Mouse (Mus musculus): ENCODE results near the gene Tenm4. TPM values are rescaled to one million over a fixed set of nuclear protein-coding genes. Genes with fewer than 3 reads are reported as not detected.

Tenm4 gene
- polyA plus RNA-seq, 1 experiment from 2014 or later = 2.3 TPM

- no peaks in the 10 kb centered on the region for H3K4me1 ChIP-seq
- H3K36me3 ChIP-seq = no peaks in the 10 kb centered on the region
- H3K4me3 ChIP-seq = no peak overlapping the region
- ATAC-seq = no peak
- WGBS (ENCODE audit: insufficient replicate concordance) = 64% methylated on average over 6 of the region's 6 CpGs
- no peaks in the 10 kb centered on the region for H3K27me3 ChIP-seq (replicated peaks)
- no peak overlapping the region for H3K9ac ChIP-seq
- no peaks in the 10 kb centered on the region for H3K9me3 ChIP-seq (replicated peaks)
- no peak overlapping the region for H3K27ac ChIP-seq
- H3K4me2 ChIP-seq = no peak overlapping the region
Measured at GRCm38 (mm10) chr7:96438392-96438791, 267.3 kb downstream of the Tenm4 start.

GRCm38 (mm10) chr7:96440161-96440707 is 269.2 kb downstream of the Tenm4 start:
- no peak for ATAC-seq
- no peak overlapping the region for H3K9ac ChIP-seq

DNA sequence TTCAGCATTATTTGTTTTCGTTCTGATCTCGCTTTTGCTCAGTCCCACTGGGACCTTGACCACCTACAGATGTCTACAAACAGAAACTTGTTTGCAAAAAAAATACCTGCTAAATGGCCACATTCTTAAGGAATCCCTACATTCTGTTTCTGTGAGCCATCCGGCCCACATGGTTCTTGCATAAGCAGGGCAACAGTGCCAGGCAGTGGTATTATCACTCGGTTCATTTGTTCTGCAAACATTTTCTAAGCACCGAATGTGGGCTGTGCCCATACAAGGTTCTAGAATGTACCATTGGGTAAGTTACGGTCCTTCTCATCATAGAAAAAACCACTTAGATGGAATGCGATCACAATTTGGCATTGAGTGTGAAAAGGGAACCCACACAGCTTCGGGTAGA is 274.7 kb downstream of the Tenm4 start:
- Histone ChIP-seq H3K9ac (no peak overlapping the region), H3K9me3 (replicated peaks) (no peaks in the 10 kb centered on the region), H3K27ac (no peak overlapping the region), H3K36me3 (no peaks in the 10 kb centered on the region), H3K4me1 (no peaks in the 10 kb centered on the region), H3K4me2 (no peak overlapping the region), H3K4me3 (no peak overlapping the region), H3K27me3 (replicated peaks) (no peaks in the 10 kb centered on the region)
- 70% methylated on average over 8 of the region's 8 CpGs for WGBS (ENCODE audit: insufficient replicate concordance)
- no peak for ATAC-seq

More at GRCm38 (mm10) chr7:96440161-96440707, 269.2 kb downstream of the Tenm4 start:
- Histone ChIP-seq H3K27me3 (replicated peaks) (no peaks in the 10 kb centered on the region), H3K4me2 (no peak overlapping the region), H3K4me1 (no peaks in the 10 kb centered on the region), H3K4me3 (no peak overlapping the region), H3K36me3 (no peaks in the 10 kb centered on the region), H3K27ac (no peak overlapping the region), H3K9me3 (replicated peaks) (no peaks in the 10 kb centered on the region)

- Histone ChIP-seq H3K36me3 (no peaks in the 10 kb centered on the region), H3K27me3 (replicated peaks) (no peaks in the 10 kb centered on the region), H3K4me1 (no peaks in the 10 kb centered on the region), H3K27ac (no peak overlapping the region), H3K9me3 (replicated peaks) (no peaks in the 10 kb centered on the region), H3K9ac (no peak overlapping the region), H3K4me3 (no peak overlapping the region), H3K4me2 (no peak overlapping the region)
- WGBS (ENCODE audit: insufficient replicate concordance) = 60% methylated on average over 12 of the region's 12 CpGs
- no peak for ATAC-seq
Measured at GRCm38 (mm10) chr7:96447806-96448397, 276.9 kb downstream of the Tenm4 start.

DNA sequence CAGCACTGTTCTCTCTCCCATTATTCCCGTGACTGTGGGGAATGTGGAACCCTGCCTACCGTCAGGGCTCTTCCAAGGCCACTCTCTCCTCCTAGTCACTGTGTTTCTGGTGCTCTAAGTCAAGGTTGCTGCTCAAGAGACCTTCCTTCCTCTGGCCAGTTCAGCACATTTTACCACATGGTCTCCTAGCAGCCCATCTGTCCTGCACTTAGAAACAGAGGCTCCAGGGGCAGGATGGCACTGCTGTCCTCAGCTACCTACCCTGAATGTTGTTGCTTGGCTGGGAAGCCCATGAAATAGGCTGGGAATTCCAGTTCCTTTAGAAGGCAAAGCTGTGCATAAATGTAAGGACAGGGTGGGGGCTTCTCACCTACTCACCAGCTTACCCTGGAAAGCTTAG is 284.9 kb downstream of the Tenm4 start:
- no peak for ATAC-seq
- 41% methylated on average over 2 of the region's 2 CpGs for WGBS (ENCODE audit: insufficient replicate concordance)
- no peak overlapping the region for H3K27ac ChIP-seq

DNA sequence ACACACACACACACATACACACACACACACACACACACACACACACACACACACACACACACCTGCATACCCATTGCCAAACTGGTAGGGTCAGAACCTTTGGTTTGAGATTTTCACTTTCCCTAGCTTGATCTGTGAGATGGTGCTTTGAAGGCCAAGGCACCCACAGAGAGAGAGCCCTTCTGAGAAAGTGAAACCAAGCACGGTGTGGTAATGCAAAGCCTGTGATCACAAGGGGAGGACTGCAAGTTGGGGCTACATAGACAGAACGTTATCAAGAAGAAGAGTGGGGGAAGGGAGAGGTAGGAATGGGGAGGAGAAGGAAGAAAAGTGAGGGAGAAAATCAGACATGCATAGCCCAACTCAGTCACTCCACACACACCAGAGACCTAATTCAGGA is 285.6 kb downstream of the Tenm4 start:
- Histone ChIP-seq H3K9me3 (replicated peaks) (no peaks in the 10 kb centered on the region), H3K27ac (no peak overlapping the region), H3K4me1 (no peaks in the 10 kb centered on the region), H3K36me3 (no peaks in the 10 kb centered on the region), H3K4me3 (no peak overlapping the region), H3K27me3 (replicated peaks) (no peaks in the 10 kb centered on the region), H3K4me2 (no peak overlapping the region), H3K9ac (no peak overlapping the region)
- WGBS (ENCODE audit: insufficient replicate concordance) = 33% methylated on average over 2 of the region's 2 CpGs
- no peak for ATAC-seq

More for the DNA sequence above, 284.9 kb downstream of the Tenm4 start:
- Histone ChIP-seq H3K9ac (no peak overlapping the region), H3K36me3 (no peaks in the 10 kb centered on the region), H3K27me3 (replicated peaks) (no peaks in the 10 kb centered on the region), H3K9me3 (replicated peaks) (no peaks in the 10 kb centered on the region), H3K4me2 (no peak overlapping the region), H3K4me1 (no peaks in the 10 kb centered on the region), H3K4me3 (no peak overlapping the region)

DNA sequence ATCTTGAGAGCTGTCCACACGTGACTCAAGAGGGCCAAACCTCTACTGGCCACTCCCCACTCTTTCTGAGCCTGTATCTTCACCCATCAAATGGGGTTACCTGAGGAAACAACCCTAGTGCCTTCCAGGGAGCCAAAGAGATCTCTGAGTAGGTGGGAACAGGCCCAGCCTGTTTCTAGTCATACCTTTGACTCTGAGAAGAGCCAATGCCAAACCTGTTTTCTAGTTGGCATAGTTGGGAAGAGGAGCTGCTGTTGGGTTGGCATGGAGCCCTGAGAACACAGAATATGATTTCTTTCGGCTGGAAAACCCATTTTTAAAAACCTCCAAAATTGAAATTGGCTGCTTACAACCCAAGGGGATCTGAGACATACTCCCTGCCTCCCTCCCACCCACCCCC is 286.8 kb downstream of the Tenm4 start:
- H3K4me3 ChIP-seq = no peak overlapping the region
- H3K4me2 ChIP-seq = no peak overlapping the region
- ATAC-seq = no peak
- 31% methylated on average over 2 of the region's 2 CpGs for WGBS (ENCODE audit: insufficient replicate concordance)
- no peaks in the 10 kb centered on the region for H3K27me3 ChIP-seq (replicated peaks)
- no peak overlapping the region for H3K27ac ChIP-seq
- H3K4me1 ChIP-seq = no peaks in the 10 kb centered on the region
- H3K36me3 ChIP-seq = no peaks in the 10 kb centered on the region
- H3K9ac ChIP-seq = no peak overlapping the region
- H3K9me3 ChIP-seq (replicated peaks) = no peaks in the 10 kb centered on the region

- 69% methylated on average over 6 of the region's 6 CpGs for WGBS (ENCODE audit: insufficient replicate concordance)
- no peak for ATAC-seq
- H3K4me2 ChIP-seq = no peak overlapping the region
- H3K36me3 ChIP-seq = no peaks in the 10 kb centered on the region
- no peak overlapping the region for H3K27ac ChIP-seq
- no peak overlapping the region for H3K4me3 ChIP-seq
- no peaks in the 10 kb centered on the region for H3K27me3 ChIP-seq (replicated peaks)
- no peaks in the 10 kb centered on the region for H3K4me1 ChIP-seq
- H3K9ac ChIP-seq = no peak overlapping the region
- H3K9me3 ChIP-seq (replicated peaks) = no peaks in the 10 kb centered on the region
Measured at GRCm38 (mm10) chr7:96458992-96459391, 287.9 kb downstream of the Tenm4 start.

DNA sequence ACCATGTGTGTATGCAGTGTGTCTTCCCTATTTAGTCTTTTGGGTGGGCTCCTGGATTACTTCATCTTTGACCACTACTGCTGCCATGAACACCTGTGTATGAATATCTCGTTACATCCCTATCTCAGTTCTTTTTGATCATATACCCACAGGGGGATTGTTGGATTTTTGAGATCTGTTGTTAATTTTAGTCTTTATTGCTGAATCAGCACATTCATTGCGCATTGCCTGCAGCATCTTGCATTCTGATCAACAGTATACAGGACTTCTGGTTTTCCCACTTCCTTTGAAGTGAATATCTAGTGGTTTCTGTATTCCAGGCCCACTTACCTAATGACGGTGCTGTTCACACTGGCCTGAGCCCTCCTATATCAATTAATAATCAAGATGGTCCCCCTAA is 295.7 kb downstream of the Tenm4 start:
- H3K27ac ChIP-seq = no peak overlapping the region
- no peak overlapping the region for H3K9ac ChIP-seq
- H3K27me3 ChIP-seq (replicated peaks) = no peaks in the 10 kb centered on the region
- H3K4me2 ChIP-seq = no peak overlapping the region
- no peaks in the 10 kb centered on the region for H3K4me1 ChIP-seq
- 65% methylated on average over 3 of the region's 3 CpGs for WGBS (ENCODE audit: insufficient replicate concordance)
- no peak for ATAC-seq
- H3K36me3 ChIP-seq = no peaks in the 10 kb centered on the region
- no peaks in the 10 kb centered on the region for H3K9me3 ChIP-seq (replicated peaks)
- no peak overlapping the region for H3K4me3 ChIP-seq

GRCm38 (mm10) chr7:96470821-96471220 is 299.8 kb downstream of the Tenm4 start:
- 62% methylated on average over 6 of the region's 6 CpGs for WGBS (ENCODE audit: insufficient replicate concordance)

DNA sequence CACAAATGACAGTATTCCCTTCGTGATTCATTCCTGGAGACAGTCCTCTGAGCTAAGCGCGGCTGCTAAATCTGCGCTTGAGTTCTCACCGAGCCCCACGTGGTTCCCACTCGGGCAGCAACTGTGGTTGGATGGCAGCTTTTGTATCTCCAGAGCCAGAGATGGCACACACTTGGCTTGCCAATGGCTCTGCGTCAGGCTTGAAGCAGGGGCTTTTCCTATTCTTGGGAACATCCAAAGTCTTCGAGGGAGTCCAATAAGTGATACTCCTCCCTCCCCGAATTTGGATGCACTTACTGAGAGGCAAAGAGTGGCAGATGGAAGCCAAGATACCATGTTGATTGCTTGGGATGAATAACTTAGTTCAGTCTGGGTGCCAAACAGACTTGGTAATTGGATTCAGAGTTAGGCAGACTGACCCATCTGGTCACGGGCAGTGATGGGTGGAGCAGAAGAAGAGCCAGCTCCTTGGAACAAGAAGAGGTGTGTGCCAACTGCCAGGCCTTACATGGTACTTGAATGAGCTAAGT is 303.6 kb downstream of the Tenm4 start:
- Histone ChIP-seq H3K4me3 (no peak overlapping the region), H3K27ac (no peak overlapping the region), H3K4me2 (no peak overlapping the region), H3K36me3 (no peaks in the 10 kb centered on the region), H3K4me1 (no peaks in the 10 kb centered on the region), H3K9me3 (replicated peaks) (no peaks in the 10 kb centered on the region), H3K27me3 (replicated peaks) (no peaks in the 10 kb centered on the region), H3K9ac (no peak overlapping the region)
- WGBS (ENCODE audit: insufficient replicate concordance) = 73% methylated on average over 11 of the region's 11 CpGs
- ATAC-seq = no peak

More at GRCm38 (mm10) chr7:96470821-96471220, 299.8 kb downstream of the Tenm4 start:
- Histone ChIP-seq H3K9me3 (replicated peaks) (no peaks in the 10 kb centered on the region), H3K4me3 (no peak overlapping the region), H3K9ac (no peak overlapping the region), H3K27ac (no peak overlapping the region), H3K27me3 (replicated peaks) (no peaks in the 10 kb centered on the region), H3K36me3 (no peaks in the 10 kb centered on the region), H3K4me1 (no peaks in the 10 kb centered on the region), H3K4me2 (no peak overlapping the region)
- no peak for ATAC-seq

GRCm38 (mm10) chr7:96476987-96477613 is 306.1 kb downstream of the Tenm4 start:
- WGBS (ENCODE audit: insufficient replicate concordance) = 54% methylated on average over 6 of the region's 6 CpGs
- H3K9ac ChIP-seq = no peak overlapping the region
- no peak overlapping the region for H3K27ac ChIP-seq
- no peaks in the 10 kb centered on the region for H3K27me3 ChIP-seq (replicated peaks)
- H3K4me2 ChIP-seq = no peak overlapping the region
- no peak for ATAC-seq
- H3K4me1 ChIP-seq = no peaks in the 10 kb centered on the region
- no peaks in the 10 kb centered on the region for H3K9me3 ChIP-seq (replicated peaks)
- H3K36me3 ChIP-seq = no peaks in the 10 kb centered on the region
- H3K4me3 ChIP-seq = no peak overlapping the region

Data from liver, embryonic 12.5 days (tissue).